Mouse (Mus musculus) neural tube, embryonic 14.5 days (tissue): Measurements from ENCODE around the gene Nkd2. TPM values are rescaled to one million over a fixed set of nuclear protein-coding genes. Genes with fewer than 3 reads are reported as not detected.
A peak's percentile ranks its signal among the peaks of the same experiment; 100 is the strongest.

Experiments used
- ATAC-seq: fragments of 200-750 bp; cut with Nextera tagmentation; 2 replicates; pipeline ENCODE4 v1.8.0; 2017; ENCODE audit warnings: low read depth, mild to moderate bottlenecking, moderate TSS enrichment, moderate library complexity
- H3K27ac ChIP-seq: fragments of 300-500 bp; sonication (generic); 2 replicates; pipeline ENCODE4 v1.5.1; 2014; ENCODE audit warnings: low read depth, mild to moderate bottlenecking, control low read depth, low read length, moderate library complexity, mixed read lengths
- H3K27me3 ChIP-seq: fragments of 300-500 bp; sonication (generic); 2 replicates; pipeline ENCODE4 v1.6.1; 2014; ENCODE audit warnings: low read length; ENCODE audit not compliant: control insufficient read depth, insufficient read depth
- H3K36me3 ChIP-seq: fragments of 300-500 bp; sonication (generic); 2 replicates; pipeline ENCODE4 v1.6.1; 2014; ENCODE audit warnings: low read length, mixed read lengths; ENCODE audit not compliant: control insufficient read depth, insufficient read depth
- H3K4me1 ChIP-seq: fragments of 300-500 bp; sonication (generic); 2 replicates; pipeline ENCODE4 v1.6.1; 2014; ENCODE audit warnings: low read length; ENCODE audit not compliant: control insufficient read depth, insufficient read depth
- H3K4me2 ChIP-seq: fragments of 300-500 bp; sonication (generic); 2 replicates; pipeline ENCODE4 v1.6.1; 2014; ENCODE audit warnings: mild to moderate bottlenecking, low read depth, low read length, control low read depth
- H3K4me3 ChIP-seq: fragments of 300-500 bp; sonication (generic); 2 replicates; pipeline ENCODE4 v1.5.1; 2014; ENCODE audit warnings: low read depth, low read length, control low read depth, mixed read lengths
- H3K9ac ChIP-seq: fragments of 300-500 bp; sonication (generic); replicated peaks from 2 replicates; pipeline ENCODE4 v1.6.1; 2014; ENCODE audit warnings: low read depth, mild to moderate bottlenecking, control low read depth, low read length, mixed read lengths
- H3K9me3 ChIP-seq: fragments of 300-500 bp; sonication (generic); 2 replicates; pipeline ENCODE4 v1.6.1; 2016; ENCODE audit warnings: low read length; ENCODE audit not compliant: control insufficient read depth
- WGBS: fragments of 180-500 bp; shearing (Covaris S2); extraction: QIAGEN DNeasy Blood & Tissue Kit; methylation state at CpG from one replicate; pipeline ENCODE4 v1.1.7; 2014; 5-methylcytosine and 5-hydroxymethylcytosine counted together
- polyA plus RNA-seq: library from polyadenylated mRNA; unstranded; fragments of >200 nt; fragmentation: Nextera tagmentation; extraction: Ambion mirVana; gene quantifications from 2 replicates; pipeline ENCODE4 v1.2.1, GENCODE M21; 2014

The Nkd2 gene
- polyA plus RNA-seq, 1 experiment from 2014 or later: 10.1 TPM

DNA sequence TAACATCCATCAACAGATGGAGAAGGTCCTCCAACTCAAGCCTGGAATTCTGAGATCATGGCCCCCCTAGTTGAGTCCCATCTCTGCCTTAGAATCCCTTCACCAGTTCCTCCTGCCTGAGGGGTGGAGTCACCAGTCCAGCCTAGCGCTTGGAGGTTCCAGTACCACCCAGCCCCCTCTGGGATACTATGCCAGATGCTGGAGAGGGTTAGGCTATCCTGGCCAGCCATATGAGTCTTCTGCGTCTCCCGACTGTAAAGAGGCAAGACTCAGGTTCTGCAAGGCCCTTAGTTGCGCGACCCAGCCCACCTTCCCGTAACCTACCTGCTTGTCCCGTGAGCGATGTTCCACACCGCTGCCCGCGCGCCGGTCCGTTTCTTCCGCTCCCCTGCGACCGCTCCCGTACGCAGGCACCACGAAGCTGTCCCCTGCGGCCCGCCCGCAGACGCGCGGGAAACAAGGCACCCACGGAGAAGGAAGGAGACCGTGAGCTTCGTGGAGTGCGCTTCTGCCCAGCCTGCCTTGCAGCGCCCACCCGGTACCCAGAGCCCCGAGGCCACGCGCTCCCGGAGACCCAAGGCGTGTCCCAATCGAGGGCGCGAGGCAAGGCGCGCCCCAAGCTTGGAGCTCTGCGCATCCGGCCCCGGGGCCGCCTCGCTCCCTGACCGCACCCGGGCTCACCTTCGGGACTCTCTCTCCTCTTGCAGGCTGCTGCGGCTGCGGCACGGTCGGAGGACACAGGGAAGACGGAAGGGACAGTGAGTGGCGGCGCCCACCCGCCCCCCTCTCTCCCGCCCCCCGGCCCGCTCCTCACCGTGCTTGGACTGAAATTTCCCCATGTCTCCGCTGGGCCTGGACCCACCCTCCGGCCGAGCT, 604 bp downstream of the Nkd2 start:
- Histone ChIP-seq H3K4me3 (peak overlapping the region; percentile 57), H3K9ac (peak overlapping the region; percentile 63), H3K4me2 (peak overlapping the region; percentile 87), H3K27ac (no peak overlapping the region), H3K36me3 (no peaks in the 10 kb centered on the region), H3K9me3 (no peaks in the 10 kb centered on the region), H3K4me1 (0 out of 2 replicates have a peak, but pooled peaks cover 2% of the 10 kb centered on the region), H3K27me3 (peaks cover 10% of the 10 kb centered on the region)
- ATAC-seq: peak; percentile 84
- WGBS: under 1% methylated on average over 61 of the region's 65 CpGs

- H3K27ac ChIP-seq: no peak overlapping the region
- no peak overlapping the region for H3K4me2 ChIP-seq
- H3K27me3 ChIP-seq: peaks cover 10% of the 10 kb centered on the region
- H3K9me3 ChIP-seq: no peaks in the 10 kb centered on the region
- ATAC-seq: no peak
- H3K9ac ChIP-seq: no peak overlapping the region
- no peaks in the 10 kb centered on the region for H3K36me3 ChIP-seq
- H3K4me1 ChIP-seq: 0 out of 2 replicates have a peak, but pooled peaks cover 2% of the 10 kb centered on the region
- H3K4me3 ChIP-seq: no peak overlapping the region
Observed at GRCm38 (mm10) chr13:73842696-73843095, 4.7 kb downstream of the Nkd2 start.

GRCm38 (mm10) chr13:73839740-73840139, 7.7 kb downstream of the Nkd2 start:
- no peaks in the 10 kb centered on the region for H3K9me3 ChIP-seq
- H3K27me3 ChIP-seq: no peaks in the 10 kb centered on the region
- H3K36me3 ChIP-seq: no peaks in the 10 kb centered on the region
- H3K4me3 ChIP-seq: no peak overlapping the region
- no peak overlapping the region for H3K4me2 ChIP-seq
- no peak for ATAC-seq
- H3K4me1 ChIP-seq: no peaks in the 10 kb centered on the region
- no peak overlapping the region for H3K9ac ChIP-seq
- H3K27ac ChIP-seq: no peak overlapping the region
- WGBS: 83% methylated on average over 4 of the region's 4 CpGs

GRCm38 (mm10) chr13:73839137-73839548, 8.3 kb downstream of the Nkd2 start:
- Histone ChIP-seq H3K27ac (no peak overlapping the region), H3K4me3 (no peak overlapping the region), H3K4me1 (no peaks in the 10 kb centered on the region), H3K4me2 (no peak overlapping the region), H3K36me3 (no peaks in the 10 kb centered on the region), H3K27me3 (no peaks in the 10 kb centered on the region), H3K9ac (no peak overlapping the region), H3K9me3 (no peaks in the 10 kb centered on the region)
- ATAC-seq: no peak
- 89% methylated on average over 11 of the region's 11 CpGs for WGBS

DNA sequence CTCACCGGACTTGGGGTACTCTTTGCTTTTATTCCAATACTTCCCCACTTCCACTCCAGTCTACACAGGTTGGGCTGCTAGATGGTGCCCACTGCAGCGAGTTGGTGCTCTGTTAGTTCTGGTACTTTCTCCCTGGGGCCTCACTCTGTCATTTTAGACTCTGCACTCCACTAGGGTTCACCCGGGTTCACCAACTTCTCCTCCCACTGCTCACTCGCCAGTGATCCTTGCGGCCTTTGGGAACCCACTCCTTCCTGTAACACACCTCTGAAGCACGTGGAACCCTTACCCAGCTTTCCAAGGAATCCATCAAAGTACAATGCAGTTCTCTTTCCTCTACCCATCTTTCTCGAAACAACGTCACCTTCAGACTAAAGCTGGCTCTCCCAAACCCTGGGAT, 9.7 kb downstream of the Nkd2 start:
- Histone ChIP-seq H3K4me2 (no peak overlapping the region), H3K27ac (no peak overlapping the region), H3K9ac (no peak overlapping the region), H3K36me3 (no peaks in the 10 kb centered on the region), H3K4me1 (no peaks in the 10 kb centered on the region), H3K4me3 (no peak overlapping the region), H3K27me3 (no peaks in the 10 kb centered on the region), H3K9me3 (no peaks in the 10 kb centered on the region)
- ATAC-seq: no peak
- 86% methylated on average over 8 of the region's 8 CpGs for WGBS

DNA sequence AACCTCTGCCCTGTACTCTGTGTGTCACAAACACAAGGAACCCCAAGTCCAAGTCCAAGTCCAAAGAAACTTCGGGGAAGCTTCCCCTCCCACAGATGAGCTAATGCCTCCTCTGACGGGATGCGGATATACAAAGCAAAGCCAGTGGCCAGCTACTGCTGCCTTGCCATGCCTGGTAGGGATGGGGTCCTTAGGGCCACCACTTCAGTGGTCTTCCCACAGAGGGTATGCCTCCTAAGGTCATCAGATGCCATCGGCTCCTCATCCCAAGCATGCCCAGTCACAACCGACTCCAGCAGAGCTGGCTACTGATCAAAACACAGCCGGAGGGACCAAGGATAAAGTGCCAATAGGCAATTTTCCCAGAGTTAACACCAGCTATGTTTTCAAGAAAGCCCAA, 10.9 kb downstream of the Nkd2 start:
- no peaks in the 10 kb centered on the region for H3K9me3 ChIP-seq
- ATAC-seq: no peak
- no peaks in the 10 kb centered on the region for H3K4me1 ChIP-seq
- H3K27ac ChIP-seq: no peak overlapping the region
- H3K36me3 ChIP-seq: no peaks in the 10 kb centered on the region
- H3K4me2 ChIP-seq: no peak overlapping the region
- H3K27me3 ChIP-seq: no peaks in the 10 kb centered on the region
- no peak overlapping the region for H3K4me3 ChIP-seq
- WGBS: 80% methylated on average over 6 of the region's 6 CpGs
- no peak overlapping the region for H3K9ac ChIP-seq

- Histone ChIP-seq H3K27me3 (no peaks in the 10 kb centered on the region), H3K4me2 (no peak overlapping the region), H3K9ac (no peak overlapping the region), H3K4me1 (no peaks in the 10 kb centered on the region), H3K36me3 (no peaks in the 10 kb centered on the region), H3K9me3 (no peaks in the 10 kb centered on the region), H3K4me3 (no peak overlapping the region), H3K27ac (no peak overlapping the region)
- WGBS: 63% methylated on average over 4 of the region's 4 CpGs
- no peak for ATAC-seq
Observed at GRCm38 (mm10) chr13:73835791-73836190, 11.6 kb downstream of the Nkd2 start.

- H3K4me1 ChIP-seq: no peaks in the 10 kb centered on the region
- no peak for ATAC-seq
- no peaks in the 10 kb centered on the region for H3K36me3 ChIP-seq
- no peak overlapping the region for H3K4me2 ChIP-seq
- no peak overlapping the region for H3K9ac ChIP-seq
- no peak overlapping the region for H3K27ac ChIP-seq
- H3K27me3 ChIP-seq: no peaks in the 10 kb centered on the region
- no peaks in the 10 kb centered on the region for H3K9me3 ChIP-seq
- WGBS: 55% methylated on average over 12 of the region's 12 CpGs
- no peak overlapping the region for H3K4me3 ChIP-seq
Observed at GRCm38 (mm10) chr13:73833809-73834208, 13.6 kb downstream of the Nkd2 start.

DNA sequence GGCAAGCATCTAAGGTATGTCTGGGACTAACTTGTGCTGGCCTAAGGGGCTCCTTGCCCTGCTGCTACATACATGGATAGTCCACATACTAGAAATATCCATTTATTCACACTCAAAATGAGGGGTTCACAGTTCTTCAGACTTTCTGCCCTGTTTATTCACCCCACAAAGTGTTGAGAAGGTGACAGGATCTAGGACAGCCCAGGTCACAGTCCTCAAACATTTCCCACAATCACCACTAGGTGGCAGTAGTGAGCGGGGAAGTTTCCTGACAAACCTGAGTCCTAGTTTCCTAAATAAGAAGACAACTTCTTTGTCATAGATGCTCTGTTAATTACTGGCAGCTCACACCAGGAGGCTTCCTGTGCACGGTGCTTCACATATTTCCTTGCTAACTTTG, 15.9 kb downstream of the Nkd2 start:
- Histone ChIP-seq H3K27ac (no peak overlapping the region), H3K9ac (no peak overlapping the region), H3K27me3 (no peaks in the 10 kb centered on the region), H3K36me3 (no peaks in the 10 kb centered on the region), H3K4me1 (peaks cover 4% of the 10 kb centered on the region; the same call in 1 of the 2 replicates), H3K4me2 (no peak overlapping the region), H3K4me3 (no peak overlapping the region), H3K9me3 (no peaks in the 10 kb centered on the region)
- ATAC-seq: peak; percentile 47
- WGBS: 0% methylated on average over 2 of the region's 2 CpGs
